Mouse (Mus musculus) yolk sac, embryonic 10.5 days (tissue): ENCODE data around the gene Ets1.
A peak's percentile ranks its signal among the peaks of the same experiment; 100 is the strongest.

ENCODE experiments used
- DNase-seq: peaks from one replicate; pipeline ENCODE4 v3.0.0-alpha.2; 2017; ENCODE audit warnings: low spot score

Ets1 gene

DNA sequence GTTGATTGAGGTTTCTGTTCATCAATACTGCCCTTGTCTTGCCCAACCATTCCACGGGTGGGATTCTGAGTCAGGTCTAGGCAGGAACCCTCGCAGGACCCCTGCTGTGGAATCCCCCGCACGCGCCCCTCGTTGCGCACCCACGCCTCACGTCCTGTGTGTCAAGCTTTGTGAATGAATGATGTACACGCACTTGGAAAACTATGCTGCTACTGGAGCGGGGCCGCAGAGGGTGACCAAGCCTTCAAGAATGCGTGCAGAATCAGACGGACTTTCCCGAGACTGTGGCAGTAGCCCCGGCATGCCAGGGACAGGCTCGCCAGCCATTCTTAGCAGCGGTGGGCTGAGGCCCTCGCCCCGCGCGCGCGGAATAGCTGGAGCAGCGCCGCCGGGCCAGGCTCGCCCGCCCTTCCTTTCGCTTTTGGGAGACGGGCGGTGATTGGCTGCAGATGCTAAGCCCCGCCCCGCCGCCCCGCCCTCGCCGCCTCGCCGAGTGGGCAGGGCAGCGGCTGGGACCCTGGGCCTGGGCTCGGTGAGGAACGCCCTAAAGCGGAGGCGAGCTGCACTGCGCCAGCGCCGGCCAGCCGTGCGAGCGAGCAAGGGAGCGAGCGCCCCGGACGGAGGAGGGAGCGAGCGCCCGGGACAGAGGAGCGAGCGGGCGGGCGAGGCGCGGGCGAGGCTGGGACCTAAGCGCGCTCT is 59.6 kb downstream of the Ets1 start:
- peak; percentile 95 for DNase-seq

DNA sequence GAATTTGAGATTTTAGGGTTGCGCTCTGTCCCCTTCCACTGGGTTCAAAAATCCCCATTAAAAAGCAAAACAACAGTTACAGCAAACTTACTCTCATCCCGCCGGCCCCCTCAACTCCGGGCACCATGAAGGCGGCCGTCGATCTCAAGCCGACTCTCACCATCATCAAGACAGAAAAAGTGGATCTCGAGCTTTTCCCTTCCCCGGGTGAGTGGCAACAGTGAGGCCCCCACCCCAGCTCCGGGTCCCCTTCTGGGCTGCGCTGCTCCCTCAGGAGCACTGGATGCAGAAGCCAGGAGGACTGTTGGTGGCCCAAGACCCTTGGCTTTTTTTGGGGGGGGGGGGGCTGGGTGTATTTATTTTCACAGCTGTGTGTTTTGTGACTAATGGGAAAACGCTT is 60.2 kb downstream of the Ets1 start:
- DNase-seq, result no peak

DNA sequence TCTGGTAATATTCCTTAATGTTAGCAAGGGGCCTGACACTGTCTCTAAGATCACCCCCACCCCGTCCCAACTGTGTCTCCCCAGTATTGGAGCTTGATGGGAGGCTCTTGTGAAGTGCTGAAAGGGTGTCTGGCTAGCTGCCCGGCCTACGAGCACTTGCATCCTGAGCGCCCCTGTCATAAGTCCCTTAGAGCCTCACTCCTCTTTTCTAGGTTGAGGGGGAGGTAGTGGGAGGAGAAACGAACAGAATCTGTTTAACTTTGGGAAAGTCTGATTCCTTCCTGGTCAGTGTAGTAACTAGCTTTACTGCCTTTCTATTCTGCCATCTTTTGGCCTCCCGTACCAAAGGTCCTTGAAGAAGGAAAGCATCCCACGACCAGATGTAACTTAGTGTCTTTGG is 60.7 kb downstream of the Ets1 start:
- no peak for DNase-seq

DNA sequence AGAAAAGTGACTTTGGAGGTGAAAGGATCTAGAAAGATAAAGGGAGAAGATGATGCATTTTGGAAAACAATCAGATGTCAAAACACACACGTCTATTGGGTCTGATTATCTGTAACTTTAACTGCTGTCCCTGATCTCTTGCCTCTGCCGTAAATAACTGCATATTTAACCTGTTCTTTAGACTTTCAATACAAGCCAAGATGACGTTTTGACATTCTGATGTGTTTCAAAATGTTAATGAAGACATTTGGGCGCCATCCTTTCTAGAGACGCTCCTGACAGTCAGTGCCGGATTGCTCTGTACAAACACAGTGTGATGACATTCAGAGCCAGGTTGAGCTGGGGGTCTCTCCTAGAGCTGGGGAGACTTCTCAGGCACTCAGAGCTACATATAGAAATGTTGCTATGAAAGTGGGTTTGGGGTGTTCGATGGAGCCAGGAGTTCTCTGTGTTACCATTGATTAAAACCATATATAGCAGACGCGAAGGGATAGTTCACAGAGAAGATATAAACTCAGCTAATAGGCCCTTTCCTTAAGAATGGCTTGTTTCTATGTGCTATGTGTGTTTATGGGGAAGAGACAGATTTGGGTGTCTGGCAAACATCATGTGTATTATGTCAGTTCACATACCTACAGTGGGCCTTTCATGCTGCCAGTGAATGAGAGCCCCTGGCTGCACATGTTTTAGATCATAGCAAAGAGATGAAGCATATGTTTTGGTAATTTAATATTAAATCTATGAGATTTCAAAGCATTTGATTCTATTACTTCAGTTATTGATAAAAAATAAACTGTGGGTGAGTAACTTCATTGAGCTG is 61.5 kb downstream of the Ets1 start:
- DNase-seq, result no peak

DNA sequence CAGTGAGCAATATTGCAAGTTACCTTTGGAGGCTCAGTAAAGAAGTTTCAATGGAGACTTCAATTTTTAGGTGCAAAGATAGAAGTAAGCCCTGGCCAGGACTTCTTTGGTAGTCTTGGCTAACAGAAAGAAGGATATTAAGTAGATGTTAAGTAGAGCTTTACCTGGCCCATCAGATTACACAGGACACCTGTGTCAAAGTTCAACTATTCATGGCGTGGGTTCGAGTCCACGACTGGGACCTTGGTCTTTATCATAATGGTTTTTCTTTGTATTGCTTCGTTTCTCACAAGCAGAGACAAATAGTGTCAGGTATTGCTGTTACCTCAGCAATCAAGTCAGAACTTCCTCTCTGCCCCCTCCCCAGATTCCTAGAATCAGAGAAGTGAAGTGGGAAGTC is 62.7 kb downstream of the Ets1 start:
- no peak for DNase-seq

DNA sequence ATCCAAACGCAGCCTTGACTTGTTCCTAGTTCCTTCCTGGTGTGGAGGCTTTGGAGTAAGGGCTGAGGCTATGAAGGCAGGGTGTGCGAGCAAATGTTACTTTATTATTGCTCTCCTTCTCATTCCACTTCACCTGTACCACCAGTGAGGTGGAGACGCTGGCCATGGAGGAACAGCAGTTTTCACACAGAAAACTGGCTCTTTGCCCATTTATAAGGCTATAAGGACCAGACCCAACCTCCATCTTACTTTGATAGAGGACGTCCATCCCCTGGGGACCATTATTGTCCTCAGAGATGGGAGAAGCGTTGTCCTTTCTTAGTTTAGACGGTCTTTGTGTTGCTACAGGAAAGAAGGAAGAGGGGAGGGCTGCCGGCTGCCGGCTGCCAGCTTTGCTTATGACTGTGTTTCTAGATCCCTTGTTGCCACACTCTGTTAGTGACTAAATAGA is 63.4 kb downstream of the Ets1 start:
- DNase-seq, result no peak

DNA sequence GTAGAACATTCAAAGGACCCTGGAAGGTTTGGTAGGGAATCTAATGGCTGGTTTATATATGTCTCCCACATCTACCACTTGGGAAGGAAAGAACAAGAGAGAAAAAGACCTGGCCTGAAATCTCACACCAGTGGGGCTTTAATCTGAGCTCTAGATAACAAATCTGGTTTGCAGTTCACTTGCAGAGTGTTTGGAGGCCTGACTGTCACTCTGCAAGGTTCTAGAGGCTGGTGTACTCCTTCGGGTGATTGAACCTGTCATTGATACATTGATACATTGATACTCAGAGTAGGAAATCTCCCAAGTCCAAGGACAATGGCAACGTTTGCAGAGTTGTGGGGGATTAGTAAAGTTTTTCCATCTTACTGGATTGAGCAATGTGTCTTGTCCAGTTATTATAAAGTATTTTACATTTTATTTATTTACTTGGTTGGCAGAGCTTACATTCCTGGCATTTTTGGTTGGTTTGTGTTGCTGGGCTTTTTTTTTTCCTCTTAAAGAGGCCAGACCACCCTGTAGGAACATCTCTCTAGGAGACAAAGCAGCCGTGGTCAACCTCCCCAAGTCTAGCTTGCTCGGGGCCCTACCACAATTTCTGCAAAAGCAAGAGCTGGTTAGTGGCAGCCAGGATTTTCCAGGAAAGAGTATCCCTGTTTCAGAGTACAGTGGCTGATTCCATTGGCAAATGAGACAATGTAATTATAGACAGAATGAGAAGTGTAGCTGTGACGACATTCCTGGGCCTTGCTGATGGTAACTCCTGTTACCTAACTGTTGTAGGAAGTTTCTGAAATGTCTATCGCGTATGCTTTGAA is 64.3 kb downstream of the Ets1 start:
- no peak for DNase-seq

DNA sequence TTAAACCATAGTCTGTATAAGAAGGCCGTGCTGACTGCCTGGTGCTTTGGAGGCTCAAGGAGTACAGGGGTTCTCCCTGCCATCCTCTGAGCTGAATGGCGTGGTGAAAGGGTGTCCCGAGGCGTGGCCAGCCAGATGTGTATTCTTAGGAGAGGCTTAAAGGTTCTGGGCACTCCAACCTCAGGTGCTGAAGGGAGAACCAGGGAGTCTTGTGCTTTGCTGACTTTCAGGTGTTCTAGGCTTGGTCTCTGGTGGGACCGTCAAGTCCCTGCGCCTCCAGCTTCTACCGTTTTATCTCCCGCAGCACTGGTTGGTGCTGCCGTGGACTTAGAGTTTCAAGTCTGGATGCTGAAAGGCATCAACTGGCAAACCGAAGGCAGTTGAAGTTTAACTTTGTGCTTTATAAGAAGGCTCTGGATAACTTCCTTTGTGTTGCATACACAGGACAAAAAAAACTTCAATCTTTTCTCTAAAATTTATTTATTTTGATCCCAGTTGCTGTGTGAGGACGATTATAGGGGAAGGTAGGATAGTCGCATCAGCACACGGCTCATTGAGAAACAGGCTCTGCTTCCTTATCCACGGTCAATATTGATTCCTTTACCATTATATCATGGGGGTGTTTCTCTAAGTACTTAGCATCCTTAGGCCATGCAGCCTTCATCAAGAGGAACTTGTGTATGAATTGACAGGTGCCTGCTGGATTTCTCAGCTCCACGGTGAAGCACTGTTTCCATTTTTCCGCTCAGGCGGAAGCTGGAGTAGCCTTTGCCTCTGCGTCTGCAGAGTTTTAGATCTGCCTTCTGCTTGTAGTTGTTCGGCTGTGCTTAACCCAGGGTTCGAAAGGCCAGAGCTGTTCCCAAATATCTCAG is 65.3 kb downstream of the Ets1 start:
- DNase-seq, result no peak

DNA sequence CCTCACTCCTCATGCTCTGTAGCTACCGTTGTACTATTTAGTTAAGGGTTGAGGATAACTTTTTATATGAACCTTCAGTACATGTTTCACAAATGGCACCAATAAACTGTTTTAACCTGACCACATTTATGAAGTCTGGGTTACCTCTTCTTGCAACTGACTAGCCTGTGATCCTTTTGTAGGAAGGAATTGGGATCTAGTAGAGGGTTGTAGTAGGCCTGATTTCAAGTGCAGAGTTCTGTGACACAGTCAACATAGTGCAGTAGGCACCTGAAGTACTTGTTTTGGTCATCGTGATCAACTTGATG is 65.9 kb downstream of the Ets1 start:
- DNase-seq, result no peak

DNA sequence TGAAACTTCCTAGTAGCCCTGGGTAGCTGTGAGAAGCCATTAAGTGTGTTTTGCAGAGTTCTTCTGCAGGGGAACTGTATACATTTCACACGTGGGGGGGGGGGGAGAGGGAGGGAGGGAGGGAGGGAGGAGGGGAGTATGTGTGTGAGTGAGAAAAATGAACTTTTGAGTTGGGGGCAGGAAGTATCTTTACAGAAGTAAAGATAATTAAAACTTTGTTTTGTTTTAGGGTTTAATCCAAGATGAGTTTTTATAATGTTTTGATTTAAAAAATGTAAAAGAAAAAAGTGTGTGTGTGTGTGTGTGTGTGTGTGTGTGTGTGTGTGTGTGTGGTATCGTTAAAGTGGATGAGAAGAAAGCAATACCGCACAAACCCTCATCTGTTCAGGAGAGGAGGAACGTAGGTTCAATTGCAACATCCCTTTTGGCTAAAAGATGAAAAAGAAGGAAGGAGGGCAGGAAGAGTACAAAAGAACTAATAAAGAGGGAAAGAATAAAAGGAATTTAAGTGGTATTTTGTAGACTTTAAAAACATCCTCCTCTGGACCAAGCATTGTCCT is 66.9 kb downstream of the Ets1 start:
- DNase-seq, result no peak

DNA sequence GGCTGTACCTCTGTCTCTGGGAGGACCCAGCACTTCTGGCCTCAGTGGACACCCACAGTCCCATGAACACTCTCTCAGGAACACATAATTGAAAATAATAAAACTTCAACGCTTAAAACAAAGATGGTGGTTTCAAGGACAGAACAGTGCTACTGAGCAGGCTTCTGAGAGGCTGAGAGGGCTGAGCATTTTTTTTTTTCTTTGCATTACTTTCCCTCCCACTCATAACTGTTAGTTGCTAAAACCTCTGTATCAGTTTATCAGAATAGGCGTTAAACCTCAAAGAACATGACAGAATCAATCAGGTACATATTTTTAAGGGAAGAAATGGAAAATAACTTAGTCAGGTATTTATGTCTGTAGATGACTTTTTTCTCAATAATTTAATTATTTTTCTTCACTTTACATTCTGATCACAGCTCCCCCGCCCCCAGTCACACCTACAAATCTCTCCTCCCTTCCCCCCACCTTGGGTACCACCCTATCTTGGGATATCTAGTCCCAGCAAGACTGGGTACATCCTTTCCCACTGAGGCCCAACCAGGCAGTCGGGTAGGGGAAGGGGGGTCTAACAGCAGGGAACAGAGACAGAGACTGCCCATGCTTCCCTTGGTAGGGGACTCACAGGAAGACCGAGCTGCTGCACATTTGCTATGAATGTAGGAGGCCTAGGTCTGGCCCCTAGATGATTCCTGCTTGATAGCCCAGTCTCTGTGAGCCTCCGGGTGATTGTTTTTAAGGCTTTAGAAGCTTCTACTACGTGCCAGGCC is 68.1 kb downstream of the Ets1 start:
- no peak for DNase-seq

DNA sequence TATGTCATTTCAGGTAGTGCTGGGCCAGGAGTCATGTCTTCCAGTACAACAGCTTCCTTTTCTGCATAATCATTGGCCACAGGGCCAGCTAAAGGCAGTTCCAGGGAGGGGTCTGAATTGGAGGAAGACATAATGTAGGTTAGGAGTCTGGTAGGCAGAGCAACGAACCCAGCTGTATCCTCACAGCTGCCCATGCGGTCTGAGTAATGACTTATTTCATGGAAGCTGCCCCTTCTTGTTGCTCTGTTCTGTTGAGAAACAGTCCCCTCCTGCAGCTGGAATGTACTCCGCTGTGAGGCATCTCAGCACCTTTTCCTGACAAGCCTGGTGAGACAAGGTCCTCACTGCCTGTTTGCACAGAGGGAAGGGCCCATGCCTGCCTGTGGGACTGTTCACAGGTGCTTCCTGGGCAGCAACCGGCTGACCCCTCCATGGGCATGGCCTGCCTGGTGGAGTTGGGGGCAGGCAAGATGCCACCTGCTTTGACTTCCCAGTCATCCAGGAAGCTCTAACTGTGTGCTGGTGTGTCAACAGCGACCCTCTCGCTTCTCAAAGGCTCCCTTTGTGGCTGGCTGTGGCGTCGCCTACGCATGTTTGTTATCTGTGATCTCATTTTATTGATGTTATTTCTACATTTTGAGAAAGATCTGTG is 69.9 kb downstream of the Ets1 start:
- no peak for DNase-seq

DNA sequence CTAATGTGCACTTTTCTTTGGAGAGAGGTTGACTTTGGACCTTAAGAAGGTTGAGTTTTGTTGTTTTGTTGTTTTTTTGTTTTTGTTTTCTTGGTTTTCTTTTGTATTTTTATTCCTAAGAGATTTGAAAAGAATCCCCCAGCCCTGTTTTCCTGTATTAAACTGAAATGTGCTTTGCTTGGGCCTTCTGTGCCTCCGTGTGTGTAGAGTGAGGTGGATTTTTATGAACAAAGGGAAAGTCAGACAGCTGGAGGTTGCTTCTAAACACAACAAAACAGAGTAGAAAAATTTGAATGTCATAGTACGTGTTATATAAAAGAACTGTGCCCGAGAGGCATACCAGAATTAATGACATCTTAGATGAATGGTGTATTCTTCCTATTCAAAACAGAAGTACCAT is 71.4 kb downstream of the Ets1 start:
- DNase-seq, result no peak

DNA sequence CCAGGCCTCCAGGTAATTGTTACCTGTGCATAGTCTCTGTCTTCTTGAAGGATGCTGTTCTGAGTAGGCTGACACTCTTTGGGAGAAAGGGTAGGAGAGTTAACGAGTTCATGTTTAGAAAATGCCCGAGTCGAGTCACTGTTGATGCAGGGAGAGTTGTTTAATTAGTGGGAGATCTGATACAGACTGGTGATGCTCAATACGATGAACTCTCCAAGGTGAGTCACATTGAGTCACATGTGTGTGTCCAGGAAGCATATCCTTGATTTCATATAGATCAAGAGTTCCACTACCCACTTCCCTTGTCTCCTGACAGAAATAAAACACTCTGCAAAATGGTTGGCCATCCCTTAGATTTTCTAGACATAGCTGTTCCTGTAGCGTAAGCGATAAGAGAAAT is 72.5 kb downstream of the Ets1 start:
- no peak for DNase-seq

DNA sequence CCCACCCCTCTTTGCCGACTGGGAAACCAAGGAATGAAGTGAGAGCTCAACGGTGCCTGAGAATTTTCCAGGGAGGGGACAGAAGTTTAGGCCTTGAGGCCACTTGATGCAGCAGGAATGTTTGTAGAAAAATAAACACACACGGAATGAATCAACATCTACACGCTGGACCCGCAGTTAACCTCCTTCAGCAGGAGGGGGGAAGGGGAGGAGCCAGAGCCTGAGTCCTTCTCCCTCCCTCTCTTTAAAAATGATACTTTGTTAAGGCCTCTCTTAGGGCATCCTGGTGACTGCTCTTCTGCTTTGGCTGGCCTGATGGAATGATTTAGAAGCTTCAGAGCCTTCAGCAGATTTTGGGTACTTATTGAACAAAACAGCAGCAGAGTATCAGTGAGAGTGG is 73.3 kb downstream of the Ets1 start:
- DNase-seq, result peak; percentile 35

DNA sequence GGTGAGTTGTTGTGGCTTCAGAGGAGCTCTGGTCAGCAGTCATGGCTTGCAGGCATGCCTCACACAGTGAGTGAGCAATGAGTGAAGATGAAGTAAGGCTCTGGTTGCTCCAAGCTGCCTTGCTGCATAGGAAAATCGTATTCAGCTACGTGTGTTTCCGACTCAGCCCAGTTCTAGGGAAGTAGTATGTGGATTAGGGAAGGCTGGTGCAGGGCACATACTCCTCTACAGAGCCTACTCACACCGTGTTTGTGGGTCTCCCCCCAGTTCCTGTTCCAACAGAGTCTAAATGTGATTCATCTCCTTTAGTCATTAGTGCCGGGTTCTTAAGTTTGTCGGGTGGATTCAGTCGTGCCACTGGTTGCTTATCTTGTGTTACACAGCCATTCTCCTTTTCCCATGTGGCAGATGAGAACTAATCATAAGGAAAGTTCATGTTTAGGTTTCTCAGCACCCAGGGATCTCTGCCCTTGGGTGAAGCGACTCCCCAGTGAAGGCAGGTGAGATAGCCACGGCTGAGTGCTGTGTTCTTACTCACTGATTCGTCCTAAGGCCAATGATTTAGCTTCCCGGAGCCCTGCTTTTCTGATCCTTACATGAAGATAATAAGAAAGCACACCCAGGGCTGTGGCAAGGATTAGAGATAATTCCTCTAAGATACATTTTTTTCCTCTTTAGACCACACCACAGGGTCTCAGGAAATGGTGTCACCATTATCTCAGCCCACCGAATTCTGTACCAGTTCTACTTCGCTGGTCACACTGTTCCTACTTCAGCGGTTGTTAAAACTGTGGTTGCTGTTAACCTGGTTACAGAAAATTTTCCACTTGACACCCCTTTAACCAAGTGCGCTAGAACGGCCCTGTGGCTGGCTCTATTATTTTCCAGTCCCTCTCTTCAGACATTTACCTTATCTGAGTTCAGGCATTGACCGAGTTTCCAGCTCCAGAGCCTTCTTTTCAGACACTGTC is 74.0 kb downstream of the Ets1 start:
- no peak for DNase-seq

DNA sequence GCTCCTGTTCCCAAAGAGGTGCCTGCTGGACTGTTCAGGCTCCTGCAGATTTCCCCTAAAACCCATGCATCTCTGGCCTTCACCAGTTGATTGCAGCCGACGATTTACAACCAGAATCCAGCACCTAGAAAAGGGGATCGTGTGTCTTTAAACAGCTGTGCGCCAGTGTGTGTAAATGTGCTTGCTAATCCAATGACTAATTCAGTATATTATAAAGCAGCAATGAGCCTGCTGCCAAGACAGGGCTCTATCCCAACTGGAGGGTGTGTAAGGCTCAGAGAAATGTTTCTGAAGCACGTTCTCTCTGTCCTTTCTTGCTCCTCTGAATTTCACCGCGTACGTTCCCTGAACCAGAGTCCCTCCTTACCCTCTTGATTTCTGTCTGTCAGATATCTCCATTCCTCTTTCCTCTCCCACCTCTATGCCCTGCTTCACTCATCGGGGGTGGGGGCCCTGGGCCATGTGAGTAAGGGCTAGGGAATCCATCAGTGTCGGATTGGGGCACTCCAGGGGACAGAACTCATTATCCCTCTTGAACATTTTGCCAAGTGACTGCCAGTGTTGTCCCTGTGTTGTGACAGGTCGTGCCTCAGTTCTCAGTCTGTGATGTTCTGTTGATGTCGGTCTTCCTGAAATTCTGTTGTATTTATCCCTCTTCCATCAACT is 75.1 kb downstream of the Ets1 start:
- DNase-seq, result no peak

DNA sequence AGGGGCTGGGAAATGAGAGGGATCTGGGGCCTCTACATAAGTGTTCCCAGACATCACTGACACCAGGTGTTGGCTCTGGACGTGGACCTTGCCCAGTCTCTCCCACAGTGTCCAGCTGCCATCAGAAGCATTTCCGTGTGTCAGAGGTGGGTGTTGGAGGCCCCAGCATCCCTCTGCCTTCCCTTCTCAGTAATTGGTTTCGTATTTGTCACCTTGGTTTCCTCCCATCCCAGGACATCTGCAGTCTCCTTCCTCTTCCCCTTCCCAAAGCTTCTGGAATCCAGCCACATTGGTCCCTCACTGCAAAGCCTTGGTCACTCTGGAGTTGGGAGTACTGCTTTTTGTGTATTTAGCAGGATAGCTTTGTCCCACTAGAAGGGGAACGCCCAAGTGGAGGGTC is 75.7 kb downstream of the Ets1 start:
- no peak for DNase-seq
